Mouse (Mus musculus) heart, adult 2 months (tissue): ENCODE measurements around the gene Cramp1l. TPM values are rescaled to one million over a fixed set of nuclear protein-coding genes. Genes with fewer than 3 reads are reported as not detected.

Experiments used
- DNase-seq, 2 experiments: peaks; one replicate each; pipeline ENCODE4 v3.0.0; 2021
- H3K27ac ChIP-seq: fragments of 200-600 bp; 2 replicates; pipeline ENCODE4 v1.8.1; 2022
- H3K27me3 ChIP-seq: fragments of 200-500 bp; 2 replicates; pipeline ENCODE4 v1.6.1; 2012; ENCODE audit warnings: mild to moderate bottlenecking, low read length, inconsistent platforms, mixed read lengths; ENCODE audit not compliant: control insufficient read depth, insufficient read depth
- H3K36me3 ChIP-seq: fragments of 200-500 bp; 2 replicates; pipeline ENCODE4 v1.6.1; 2012; ENCODE audit warnings: low read length, inconsistent platforms; ENCODE audit not compliant: control insufficient read depth, insufficient read depth
- H3K4me1 ChIP-seq: fragments of 200-500 bp; 2 replicates; pipeline ENCODE4 v1.6.1; 2011; ENCODE audit warnings: low read length; ENCODE audit not compliant: control insufficient read depth, insufficient read depth
- H3K4me3 ChIP-seq: fragments of 200-600 bp; 2 replicates; pipeline ENCODE4 v1.8.1; 2022
- H3K79me2 ChIP-seq: fragments of 200-500 bp; replicated peaks from 2 replicates; pipeline ENCODE4 v1.6.1; 2012; ENCODE audit warnings: mild to moderate bottlenecking, inconsistent platforms, low read length, moderate library complexity, mixed read lengths; ENCODE audit not compliant: control insufficient read depth, insufficient read depth
- H3K9ac ChIP-seq: fragments of 200-500 bp; 2 replicates; pipeline ENCODE4 v1.6.1; 2012; ENCODE audit warnings: low read depth, mild to moderate bottlenecking, control low read depth, inconsistent platforms, low read length, mixed read lengths
- CTCF ChIP-seq: fragments of 200-600 bp; IDR thresholded peaks from 2 replicates; pipeline ENCODE4 v1.8.1; 2022; ENCODE audit warnings: antibody characterized with exemption, mild to moderate bottlenecking, moderate library complexity
- EP300 ChIP-seq: fragments of 200-500 bp; IDR thresholded peaks from 2 replicates; pipeline ENCODE4 v1.6.1; 2011; ENCODE audit warnings: low read depth, low read length, control low read depth; ENCODE audit not compliant: insufficient read depth
- POLR2A ChIP-seq: fragments of 200-500 bp; IDR thresholded peaks from 2 replicates; pipeline ENCODE4 v1.6.1; 2011; ENCODE audit warnings: mild to moderate bottlenecking, low read depth, low read length, control low read depth; ENCODE audit not compliant: insufficient read depth
- WGBS: fragments of 180-500 bp; shearing (Covaris S2); methylation state at CpG from one replicate; pipeline ENCODE4 v1.1.7; 2018; 5-methylcytosine and 5-hydroxymethylcytosine counted together
- intact Hi-C: fragments of 180-260 bp; cut with DNase I; formaldehyde crosslinking; loops from one replicate; pipeline ENCODE4 v1.15.1; 2025
- polyA plus RNA-seq: library from polyadenylated mRNA; depleted of rRNA; stranded (reverse); fragments of >200 nt; gene quantifications from 2 replicates; pipeline ENCODE4 v1.2.3, GENCODE M21; 2012
- total RNA-seq, 2 experiments: library from RNA; stranded (reverse); gene quantifications; 2 replicates each; pipeline ENCODE4 v1.2.3; 2021

Cramp1l gene
- total and polyA plus RNA-seq, 3 experiments: 9.4 to 9.8 (median 9.6) TPM

GRCm38 (mm10) chr17:24935666-24936065, 79.9 kb downstream of the Cramp1l start:
- TF ChIP-seq CTCF (no peak), POLR2A (no peak), EP300 (no peak)
- Histone ChIP-seq H3K9ac (peak overlapping the region; percentile 20; the same call in 1 of the 2 replicates), H3K4me3 (peak overlapping the region; percentile 83), H3K27ac (peak overlapping the region; percentile 90; the same call in 1 of the 2 replicates), H3K36me3 (peaks cover 4% of the 10 kb centered on the region; the same call in 1 of the 2 replicates), H3K79me2 (peaks cover 3% of the 10 kb centered on the region), H3K4me1 (peaks cover 5% of the 10 kb centered on the region), H3K27me3 (no peaks in the 10 kb centered on the region)
- intact Hi-C loops: loop anchor here (2.0 to 5.0 kb wide), 2 partner anchors 25 to 337 kb away; partner anchors contain the start of genes Jpt2 and Ube2i
- no peak for DNase-seq

GRCm38 (mm10) chr17:24934926-24935325, 80.7 kb downstream of the Cramp1l start:
- Histone ChIP-seq H3K36me3 (peaks cover 4% of the 10 kb centered on the region; the same call in 1 of the 2 replicates), H3K4me3 (peak overlapping the region; percentile 17; the same call in 1 of the 2 replicates), H3K9ac (0 out of 2 replicates have a peak overlapping the region, but pooled peaks have one; percentile 0), H3K4me1 (peaks cover 5% of the 10 kb centered on the region), H3K27ac (no peak overlapping the region), H3K79me2 (peaks cover 3% of the 10 kb centered on the region), H3K27me3 (no peaks in the 10 kb centered on the region)
- intact Hi-C loops: loop anchor here (5.0 kb wide), 1 partner anchor 337 kb away; the partner anchor contains the start of gene Ube2i
- 19% methylated on average over 4 of the region's 4 CpGs for WGBS
- TF ChIP-seq EP300: no peak
- no peak for TF ChIP-seq CTCF
- no peak for TF ChIP-seq POLR2A
- DNase-seq: no peak

DNA sequence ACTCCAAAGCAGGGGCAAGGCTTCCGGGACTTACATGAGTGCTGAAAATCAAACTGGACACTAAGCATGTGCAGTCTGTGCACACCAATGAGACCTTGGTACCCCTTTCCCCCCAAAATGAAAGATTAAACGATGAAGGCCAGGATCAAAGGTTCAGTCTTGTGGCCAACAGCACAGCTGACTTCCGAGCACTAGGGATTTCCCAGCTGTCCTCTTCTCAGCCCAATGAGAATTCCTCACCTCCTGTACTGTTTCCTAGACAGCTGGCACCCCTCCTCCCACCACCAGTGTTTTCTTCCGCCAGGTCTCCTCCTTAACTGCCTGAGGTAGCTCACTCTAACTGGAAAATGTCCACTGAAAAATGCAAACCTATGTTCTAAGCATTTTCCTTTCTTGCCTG, 82.4 kb downstream of the Cramp1l start:
- Histone ChIP-seq H3K27ac (no peak overlapping the region), H3K79me2 (peaks cover 4% of the 10 kb centered on the region), H3K4me3 (no peak overlapping the region), H3K9ac (no peak overlapping the region), H3K36me3 (peaks cover 4% of the 10 kb centered on the region; the same call in 1 of the 2 replicates), H3K4me1 (peaks cover 7% of the 10 kb centered on the region), H3K27me3 (no peaks in the 10 kb centered on the region)
- intact Hi-C loops: no loop called here
- TF ChIP-seq EP300 (no peak), CTCF (no peak), POLR2A (no peak)
- 55% methylated on average over 4 of the region's 4 CpGs for WGBS
- no peak for DNase-seq

- Histone ChIP-seq H3K27ac (no peak overlapping the region), H3K27me3 (no peaks in the 10 kb centered on the region), H3K36me3 (peaks cover 4% of the 10 kb centered on the region), H3K4me1 (peaks cover 7% of the 10 kb centered on the region), H3K4me3 (no peak overlapping the region), H3K9ac (no peak overlapping the region), H3K79me2 (peaks cover 6% of the 10 kb centered on the region)
- intact Hi-C loops: no loop called here
- TF ChIP-seq CTCF (no peak), POLR2A (no peak), EP300 (no peak)
- DNase-seq: no peak
- 89% methylated on average over 4 of the region's 4 CpGs for WGBS
These were observed 83.2 kb downstream of the Cramp1l start for GRCm38 (mm10) chr17:24932431-24932830.

GRCm38 (mm10) chr17:24929506-24929905, 86.1 kb downstream of the Cramp1l start:
- no peak overlapping the region for H3K9ac ChIP-seq
- H3K79me2 ChIP-seq: peaks cover 3% of the 10 kb centered on the region
- no peak overlapping the region for H3K27ac ChIP-seq
- intact Hi-C loops: no loop called here
- peaks cover 7% of the 10 kb centered on the region for H3K36me3 ChIP-seq
- no peak for DNase-seq
- TF ChIP-seq POLR2A (no peak), EP300 (no peak), CTCF (no peak)
- peaks cover 3% of the 10 kb centered on the region for H3K4me1 ChIP-seq
- no peaks in the 10 kb centered on the region for H3K27me3 ChIP-seq
- no peak overlapping the region for H3K4me3 ChIP-seq
- 50% methylated on average over 1 of the region's 1 CpGs for WGBS

- Histone ChIP-seq H3K36me3 (peaks cover 3% of the 10 kb centered on the region), H3K27ac (no peak overlapping the region), H3K27me3 (no peaks in the 10 kb centered on the region), H3K4me1 (no peaks in the 10 kb centered on the region), H3K9ac (no peak overlapping the region), H3K4me3 (no peak overlapping the region), H3K79me2 (peaks cover 2% of the 10 kb centered on the region)
- DNase-seq: no peak
- 80% methylated on average over 1 of the region's 1 CpGs for WGBS
- no peak for TF ChIP-seq POLR2A
- no peak for TF ChIP-seq EP300
- intact Hi-C loops: no loop called here
These were observed 92.3 kb downstream of the Cramp1l start for GRCm38 (mm10) chr17:24923246-24923645.
